Mouse (Mus musculus) hindbrain, embryonic 14.5 days (tissue): ENCODE data around the gene Atg4c. TPM values are rescaled to one million over a fixed set of nuclear protein-coding genes. Genes with fewer than 3 reads are reported as not detected.

Experiments used
- ATAC-seq: fragments of 200-750 bp; cut with Nextera tagmentation; 2 replicates; pipeline ENCODE4 v1.8.0; 2017; ENCODE audit warnings: moderate number of reproducible peaks, mild to moderate bottlenecking, moderate TSS enrichment, moderate library complexity; ENCODE audit not compliant: low FRiP score
- DNase-seq: peaks from one replicate; pipeline ENCODE4 v3.0.0-alpha.2; 2015; ENCODE audit warnings: low spot score
- H3K27ac ChIP-seq: fragments of 300-500 bp; sonication (generic); 2 replicates; pipeline ENCODE4 v1.5.1; 2014; ENCODE audit warnings: mild to moderate bottlenecking, moderate library complexity
- H3K27me3 ChIP-seq: fragments of 300-500 bp; sonication (generic); 2 replicates; pipeline ENCODE4 v1.6.1; 2014; ENCODE audit warnings: mild to moderate bottlenecking, low read length, mixed read lengths; ENCODE audit not compliant: control insufficient read depth, insufficient read depth
- H3K36me3 ChIP-seq: fragments of 300-500 bp; sonication (generic); replicated peaks from 2 replicates; pipeline ENCODE4 v1.6.1; 2014; ENCODE audit not compliant: control insufficient read depth, insufficient read depth
- H3K4me1 ChIP-seq: fragments of 300-500 bp; sonication (generic); replicated peaks from 2 replicates; pipeline ENCODE4 v1.6.1; 2014; ENCODE audit warnings: antibody characterized with exemption, low read length, mixed read lengths; ENCODE audit not compliant: control insufficient read depth, insufficient read depth
- H3K4me2 ChIP-seq: fragments of 300-500 bp; sonication (generic); replicated peaks from 2 replicates; pipeline ENCODE4 v1.6.1; 2014; ENCODE audit warnings: mild to moderate bottlenecking, moderate library complexity
- H3K4me3 ChIP-seq: fragments of 300-500 bp; sonication (generic); replicated peaks from 2 replicates; pipeline ENCODE4 v1.5.1; 2014; ENCODE audit warnings: mild to moderate bottlenecking, low read length
- H3K9ac ChIP-seq: fragments of 300-500 bp; sonication (generic); 2 replicates; pipeline ENCODE4 v1.6.1; 2014
- H3K9me3 ChIP-seq: fragments of 300-500 bp; sonication (generic); 2 replicates; pipeline ENCODE4 v1.6.1; 2016; ENCODE audit warnings: low read length; ENCODE audit not compliant: control insufficient read depth
- WGBS: fragments of 180-500 bp; shearing (Covaris S2); extraction: QIAGEN DNeasy Blood & Tissue Kit; methylation state at CpG from one replicate; pipeline ENCODE4 v1.1.7; 2014; 5-methylcytosine and 5-hydroxymethylcytosine counted together
- polyA plus RNA-seq: library from polyadenylated mRNA; unstranded; fragments of >200 nt; fragmentation: Nextera tagmentation; extraction: Ambion mirVana; gene quantifications from 2 replicates; pipeline ENCODE4 v1.2.1, GENCODE M21; 2014

Atg4c gene
- polyA plus RNA-seq, 1 experiment from 2014 or later: 19.2 TPM

DNA sequence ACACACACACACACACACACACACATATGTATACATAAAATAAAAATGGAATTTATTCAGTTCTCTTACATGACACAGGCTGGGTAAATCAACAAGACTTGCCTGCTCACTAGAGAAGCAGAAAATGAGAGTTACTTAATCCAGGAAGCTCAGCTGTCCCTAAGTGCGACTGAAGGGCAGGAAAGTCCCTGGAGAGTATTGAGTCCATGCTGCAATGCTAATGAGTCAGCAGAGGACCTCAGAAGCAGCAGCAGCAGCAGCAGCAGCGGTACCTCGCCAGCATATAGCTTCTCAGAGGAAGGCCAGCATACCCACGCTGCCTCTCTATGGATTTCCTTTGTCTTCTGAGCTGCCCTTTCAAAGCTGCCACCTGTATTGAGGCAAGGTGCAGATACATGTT is 30.2 kb upstream of the Atg4c start:
- DNase-seq (no peak), ATAC-seq (no peak)
- Histone ChIP-seq H3K27me3 (peaks cover 17% of the 10 kb centered on the region), H3K9me3 (no peaks in the 10 kb centered on the region), H3K9ac (no peak overlapping the region), H3K27ac (no peak overlapping the region), H3K36me3 (no peaks in the 10 kb centered on the region), H3K4me1 (peaks cover 3% of the 10 kb centered on the region; the same call in 1 of the 2 replicates), H3K4me3 (no peak overlapping the region), H3K4me2 (no peak overlapping the region)
- WGBS: 16% methylated on average over 4 of the region's 4 CpGs

GRCm38 (mm10) chr4:99168869-99169268 is 24.9 kb upstream of the Atg4c start:
- Histone ChIP-seq H3K4me1 (no peaks in the 10 kb centered on the region), H3K4me3 (no peak overlapping the region), H3K4me2 (no peak overlapping the region), H3K27me3 (0 out of 2 replicates have a peak, but pooled peaks cover 5% of the 10 kb centered on the region), H3K9ac (no peak overlapping the region), H3K36me3 (no peaks in the 10 kb centered on the region), H3K27ac (no peak overlapping the region), H3K9me3 (no peaks in the 10 kb centered on the region)
- ATAC-seq: no peak
- DNase-seq: no peak
- WGBS: 94% methylated on average over 5 of the region's 5 CpGs

GRCm38 (mm10) chr4:99174265-99174664 is 19.5 kb upstream of the Atg4c start:
- Histone ChIP-seq H3K9me3 (no peaks in the 10 kb centered on the region), H3K9ac (no peak overlapping the region), H3K36me3 (no peaks in the 10 kb centered on the region), H3K27me3 (no peaks in the 10 kb centered on the region), H3K4me2 (no peak overlapping the region), H3K4me1 (no peaks in the 10 kb centered on the region), H3K4me3 (no peak overlapping the region), H3K27ac (no peak overlapping the region)
- no peak for ATAC-seq
- DNase-seq: no peak
- 87% methylated on average over 7 of the region's 7 CpGs for WGBS

- DNase-seq (no peak), ATAC-seq (no peak)
- no peaks in the 10 kb centered on the region for H3K9me3 ChIP-seq
- H3K9ac ChIP-seq: no peak overlapping the region
- no peaks in the 10 kb centered on the region for H3K27me3 ChIP-seq
- H3K4me2 ChIP-seq: no peak overlapping the region
- WGBS: 88% methylated on average over 7 of the region's 7 CpGs
- no peaks in the 10 kb centered on the region for H3K36me3 ChIP-seq
- H3K4me3 ChIP-seq: no peak overlapping the region
- H3K4me1 ChIP-seq: no peaks in the 10 kb centered on the region
- H3K27ac ChIP-seq: no peak overlapping the region
Measured at GRCm38 (mm10) chr4:99176841-99177240, 16.9 kb upstream of the Atg4c start.

DNA sequence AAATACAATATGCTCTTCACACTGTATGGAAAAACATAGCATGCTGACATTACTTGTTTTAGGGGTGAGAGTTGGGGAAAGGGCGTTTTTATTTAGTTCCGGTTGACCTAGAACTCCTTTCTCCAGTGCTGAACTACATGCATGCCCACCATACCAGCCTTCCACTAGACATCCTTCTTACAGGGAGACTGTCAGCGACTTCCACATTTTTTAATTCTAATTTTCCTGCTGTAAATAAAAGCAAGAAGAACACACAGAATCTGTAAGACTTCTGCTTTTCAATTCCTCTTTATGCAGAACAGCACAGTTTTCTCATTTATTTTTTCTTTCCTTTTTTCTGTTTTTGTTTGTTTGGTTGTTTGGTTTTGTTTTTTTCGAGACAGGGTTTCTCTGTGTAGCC is 16.5 kb upstream of the Atg4c start:
- H3K4me1 ChIP-seq: no peaks in the 10 kb centered on the region
- no peak overlapping the region for H3K4me3 ChIP-seq
- 88% methylated on average over 4 of the region's 4 CpGs for WGBS
- H3K36me3 ChIP-seq: no peaks in the 10 kb centered on the region
- H3K27me3 ChIP-seq: no peaks in the 10 kb centered on the region
- ATAC-seq (no peak), DNase-seq (no peak)
- H3K9me3 ChIP-seq: no peaks in the 10 kb centered on the region
- H3K9ac ChIP-seq: no peak overlapping the region
- H3K27ac ChIP-seq: no peak overlapping the region
- H3K4me2 ChIP-seq: no peak overlapping the region

GRCm38 (mm10) chr4:99178851-99179250 is 14.9 kb upstream of the Atg4c start:
- WGBS: 57% methylated on average over 5 of the region's 5 CpGs

DNA sequence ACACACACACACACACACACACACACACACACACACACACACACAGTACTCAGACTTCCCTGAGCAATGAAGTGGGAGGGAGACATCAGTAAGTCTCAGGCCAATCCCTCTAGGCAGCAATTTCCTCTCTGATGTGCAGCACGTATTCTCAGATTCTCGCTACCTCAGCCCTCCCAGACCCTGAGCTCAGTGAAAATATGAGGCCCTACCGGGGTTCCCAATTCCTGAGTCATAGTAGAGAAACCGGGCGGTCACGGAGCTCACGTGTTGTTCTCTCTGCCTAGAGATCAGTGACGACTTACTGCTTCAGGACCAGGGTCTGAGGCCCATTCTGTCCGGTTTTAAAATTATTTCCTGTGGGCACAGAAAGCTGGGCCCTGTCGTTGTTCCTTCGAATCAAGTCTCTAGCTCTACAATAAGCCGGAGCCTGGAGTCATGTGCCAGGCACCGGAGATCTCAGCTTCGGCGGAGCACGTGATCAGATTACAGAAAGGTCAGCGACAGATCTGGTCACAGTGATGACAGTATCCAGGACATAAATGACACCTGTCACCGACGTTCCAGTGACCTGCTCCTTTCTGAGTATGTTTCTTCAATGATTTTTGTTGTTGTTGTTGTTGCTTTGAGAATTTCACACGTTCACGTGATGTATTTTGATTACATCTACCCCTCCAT is 14.2 kb upstream of the Atg4c start:
- ATAC-seq: no peak
- DNase-seq: no peak
- no peak overlapping the region for H3K27ac ChIP-seq
- H3K4me3 ChIP-seq: no peak overlapping the region
- WGBS: 69% methylated on average over 21 of the region's 21 CpGs
- H3K9me3 ChIP-seq: no peaks in the 10 kb centered on the region
- no peaks in the 10 kb centered on the region for H3K27me3 ChIP-seq
- H3K9ac ChIP-seq: no peak overlapping the region
- no peak overlapping the region for H3K4me2 ChIP-seq
- no peaks in the 10 kb centered on the region for H3K36me3 ChIP-seq
- no peaks in the 10 kb centered on the region for H3K4me1 ChIP-seq

More at GRCm38 (mm10) chr4:99178851-99179250, 14.9 kb upstream of the Atg4c start:
- no peaks in the 10 kb centered on the region for H3K27me3 ChIP-seq
- H3K27ac ChIP-seq: no peak overlapping the region
- ATAC-seq (no peak), DNase-seq (no peak)
- no peak overlapping the region for H3K4me2 ChIP-seq
- no peak overlapping the region for H3K9ac ChIP-seq
- H3K4me3 ChIP-seq: no peak overlapping the region
- H3K36me3 ChIP-seq: no peaks in the 10 kb centered on the region
- no peaks in the 10 kb centered on the region for H3K4me1 ChIP-seq
- H3K9me3 ChIP-seq: no peaks in the 10 kb centered on the region

DNA sequence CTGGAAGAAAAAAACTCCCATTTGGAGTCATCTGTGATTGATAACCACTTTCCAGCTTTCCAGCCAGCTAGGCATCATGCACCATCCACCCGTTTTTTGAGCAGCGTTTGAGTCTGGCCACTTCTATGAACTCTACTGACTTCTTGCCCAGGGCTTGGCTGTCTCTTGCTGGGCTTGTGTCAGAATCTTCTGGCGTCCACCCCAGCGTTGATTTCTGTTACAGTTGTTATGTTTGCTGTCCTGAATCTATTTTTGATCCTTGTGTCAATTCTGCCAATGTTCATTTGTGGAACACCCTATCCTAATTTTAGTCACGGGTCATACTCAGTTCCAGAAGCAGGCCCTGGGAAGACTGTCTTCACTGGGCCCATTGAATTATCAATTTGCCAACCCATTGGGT is 12.8 kb upstream of the Atg4c start:
- H3K36me3 ChIP-seq: no peaks in the 10 kb centered on the region
- no peak overlapping the region for H3K9ac ChIP-seq
- ATAC-seq (no peak), DNase-seq (no peak)
- no peak overlapping the region for H3K4me3 ChIP-seq
- 71% methylated on average over 5 of the region's 5 CpGs for WGBS
- H3K27ac ChIP-seq: no peak overlapping the region
- H3K27me3 ChIP-seq: no peaks in the 10 kb centered on the region
- no peaks in the 10 kb centered on the region for H3K4me1 ChIP-seq
- H3K9me3 ChIP-seq: no peaks in the 10 kb centered on the region
- no peak overlapping the region for H3K4me2 ChIP-seq

- Histone ChIP-seq H3K9me3 (no peaks in the 10 kb centered on the region), H3K27ac (no peak overlapping the region), H3K4me2 (no peak overlapping the region), H3K9ac (no peak overlapping the region), H3K36me3 (no peaks in the 10 kb centered on the region), H3K27me3 (no peaks in the 10 kb centered on the region), H3K4me1 (no peaks in the 10 kb centered on the region), H3K4me3 (no peak overlapping the region)
- 65% methylated on average over 9 of the region's 9 CpGs for WGBS
- ATAC-seq (peak; percentile 43; the same call in 1 of the 2 replicates), DNase-seq (no peak)
Measured at GRCm38 (mm10) chr4:99181739-99182419, 11.9 kb upstream of the Atg4c start.
